Mouse (Mus musculus) lung, postnatal 0 days (tissue): ENCODE measurements around the gene Zdhhc25. TPM values are rescaled to one million over a fixed set of nuclear protein-coding genes. Genes with fewer than 3 reads are reported as not detected.

Experiments used
- ATAC-seq: fragments of 200-750 bp; cut with Nextera tagmentation; 2 replicates; pipeline ENCODE4 v1.8.0; 2017; ENCODE audit warnings: moderate library complexity
- DNase-seq: peaks from one replicate; pipeline ENCODE4 v3.0.0-alpha.2; 2016; ENCODE audit warnings: low spot score
- H3K27ac ChIP-seq: fragments of 300-500 bp; sonication (generic); 2 replicates; pipeline ENCODE4 v1.5.1; 2014; ENCODE audit warnings: antibody characterized with exemption, mild to moderate bottlenecking, low read length, mixed read lengths
- H3K27me3 ChIP-seq: fragments of 300-500 bp; sonication (generic); replicated peaks from 2 replicates; pipeline ENCODE4 v1.6.1; 2014; ENCODE audit warnings: low read length, mixed read lengths; ENCODE audit not compliant: insufficient read depth
- H3K36me3 ChIP-seq: fragments of 300-500 bp; sonication (generic); 2 replicates; pipeline ENCODE4 v1.6.1; 2014; ENCODE audit warnings: low read length, mixed read lengths; ENCODE audit not compliant: insufficient read depth
- H3K4me1 ChIP-seq: fragments of 300-500 bp; sonication (generic); 2 replicates; pipeline ENCODE4 v1.6.1; 2014; ENCODE audit warnings: antibody characterized with exemption, low read depth, low read length, mixed read lengths; ENCODE audit not compliant: insufficient read depth
- H3K4me2 ChIP-seq: fragments of 300-500 bp; sonication (generic); replicated peaks from 2 replicates; pipeline ENCODE4 v1.6.1; 2014; ENCODE audit warnings: low read depth, mild to moderate bottlenecking, low read length, moderate library complexity, mixed read lengths
- H3K4me3 ChIP-seq: fragments of 300-500 bp; sonication (generic); 2 replicates; pipeline ENCODE4 v1.5.1; 2014; ENCODE audit warnings: low read depth, low read length
- H3K9ac ChIP-seq: fragments of 300-500 bp; sonication (generic); replicated peaks from 2 replicates; pipeline ENCODE4 v1.6.1; 2014; ENCODE audit warnings: low read depth, mild to moderate bottlenecking
- H3K9me3 ChIP-seq: fragments of 300-500 bp; sonication (generic); 2 replicates; pipeline ENCODE4 v1.6.1; 2016; ENCODE audit warnings: low read length, mixed read lengths
- CTCF ChIP-seq: IDR thresholded peaks from 2 replicates; pipeline ENCODE4 v1.5.1; 2016; ENCODE audit warnings: antibody characterized with exemption, mild to moderate bottlenecking
- EP300 ChIP-seq: IDR thresholded peaks from 2 replicates; pipeline ENCODE4 v1.6.1; 2016; ENCODE audit warnings: antibody characterized with exemption, mild to moderate bottlenecking, control low read depth
- WGBS: fragments of 180-500 bp; shearing (Covaris S2); extraction: QIAGEN DNeasy Blood & Tissue Kit; methylation state at CpG from one replicate; pipeline ENCODE4 v1.1.7; 2014; 5-methylcytosine and 5-hydroxymethylcytosine counted together
- polyA plus RNA-seq: library from polyadenylated mRNA; unstranded; fragments of >200 nt; fragmentation: Nextera tagmentation; extraction: Ambion mirVana; gene quantifications from 2 replicates; pipeline ENCODE4 v1.2.1, GENCODE M21; 2015

The Zdhhc25 gene
- polyA plus RNA-seq, 1 experiment from 2014 or later, result not detected

DNA sequence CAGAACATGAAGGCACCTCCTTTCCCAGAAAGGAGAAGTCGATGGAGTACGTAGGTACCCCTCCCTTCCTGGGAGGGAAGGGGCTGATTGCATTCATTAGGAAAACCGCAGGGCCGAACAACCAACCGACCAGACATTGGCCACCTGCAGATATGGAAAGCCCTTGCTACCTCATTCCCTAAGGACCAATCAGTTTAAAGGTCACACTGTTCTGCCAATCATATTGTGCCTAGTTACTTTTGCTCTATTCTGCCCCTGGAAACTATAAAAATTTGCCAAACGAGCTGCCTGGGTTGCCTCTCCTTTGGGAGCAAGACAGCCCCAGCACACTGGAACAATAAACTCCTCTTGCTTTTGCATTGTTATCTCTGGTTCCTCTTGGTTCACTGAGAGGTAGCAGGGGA, 24.8 kb downstream of the Zdhhc25 start:
- H3K27ac ChIP-seq, result no peak overlapping the region
- no peak overlapping the region for H3K4me3 ChIP-seq
- TF ChIP-seq CTCF, result no peak
- no peak for TF ChIP-seq EP300
- H3K4me1 ChIP-seq, result no peaks in the 10 kb centered on the region
- H3K27me3 ChIP-seq, result no peaks in the 10 kb centered on the region
- H3K36me3 ChIP-seq, result no peaks in the 10 kb centered on the region
- DNase-seq (no peak), ATAC-seq (no peak)
- 79% methylated on average over 6 of the region's 6 CpGs for WGBS
- H3K9ac ChIP-seq, result no peak overlapping the region
- H3K9me3 ChIP-seq, result no peaks in the 10 kb centered on the region
- H3K4me2 ChIP-seq, result no peak overlapping the region

DNA sequence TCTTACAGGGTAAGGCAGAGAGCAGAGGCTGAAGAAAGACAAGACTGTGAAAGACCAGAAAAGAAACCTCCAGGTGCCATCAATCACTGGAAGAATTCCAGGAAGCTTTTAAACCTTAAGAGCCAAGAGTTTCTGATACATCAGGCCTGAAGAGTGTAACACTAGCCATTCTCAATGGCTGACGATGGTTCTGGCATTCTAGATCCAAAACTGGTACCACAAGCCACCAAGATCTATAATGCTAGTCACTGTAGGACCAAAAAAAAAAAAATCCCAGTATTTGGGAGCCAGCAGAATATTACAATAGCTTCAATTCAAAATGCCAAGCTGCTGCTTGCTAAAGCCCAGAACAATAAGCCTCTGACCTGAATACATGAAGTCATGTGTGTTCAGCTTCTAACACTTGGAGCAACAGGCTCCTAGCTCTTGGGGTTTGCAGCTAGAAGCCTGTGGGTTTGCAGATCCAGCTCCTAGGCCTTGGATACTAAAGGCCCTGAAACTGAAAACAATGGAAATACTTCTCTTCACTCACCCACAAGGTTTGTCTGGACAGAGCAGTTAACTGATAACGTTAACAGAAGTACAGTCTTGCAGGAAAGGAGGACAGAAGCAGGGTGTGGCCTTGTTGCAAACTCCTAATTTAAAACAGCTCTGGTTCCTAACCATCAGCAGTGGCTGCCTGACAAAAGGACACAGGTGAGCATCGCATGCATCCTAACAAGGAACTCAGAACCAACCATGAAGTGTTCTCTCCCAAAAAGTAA, 25.4 kb downstream of the Zdhhc25 start:
- H3K36me3 ChIP-seq, result no peaks in the 10 kb centered on the region
- H3K9ac ChIP-seq, result no peak overlapping the region
- H3K27me3 ChIP-seq, result no peaks in the 10 kb centered on the region
- no peak for DNase-seq
- WGBS, result 65% methylated on average over 3 of the region's 3 CpGs
- H3K9me3 ChIP-seq, result no peaks in the 10 kb centered on the region
- no peak for ATAC-seq
- no peak overlapping the region for H3K27ac ChIP-seq
- H3K4me1 ChIP-seq, result no peaks in the 10 kb centered on the region
- TF ChIP-seq EP300, result no peak
- no peak for TF ChIP-seq CTCF
- no peak overlapping the region for H3K4me3 ChIP-seq
- no peak overlapping the region for H3K4me2 ChIP-seq

- no peak for TF ChIP-seq EP300
- no peak for TF ChIP-seq CTCF
- Histone ChIP-seq H3K27me3 (no peaks in the 10 kb centered on the region), H3K9me3 (no peaks in the 10 kb centered on the region), H3K9ac (no peak overlapping the region), H3K4me3 (no peak overlapping the region), H3K4me1 (no peaks in the 10 kb centered on the region), H3K27ac (no peak overlapping the region), H3K36me3 (no peaks in the 10 kb centered on the region), H3K4me2 (no peak overlapping the region)
- DNase-seq (no peak), ATAC-seq (no peak)
- 76% methylated on average over 5 of the region's 5 CpGs for WGBS
These were observed 26.9 kb downstream of the Zdhhc25 start for GRCm38 (mm10) chr15:88626886-88627488.

DNA sequence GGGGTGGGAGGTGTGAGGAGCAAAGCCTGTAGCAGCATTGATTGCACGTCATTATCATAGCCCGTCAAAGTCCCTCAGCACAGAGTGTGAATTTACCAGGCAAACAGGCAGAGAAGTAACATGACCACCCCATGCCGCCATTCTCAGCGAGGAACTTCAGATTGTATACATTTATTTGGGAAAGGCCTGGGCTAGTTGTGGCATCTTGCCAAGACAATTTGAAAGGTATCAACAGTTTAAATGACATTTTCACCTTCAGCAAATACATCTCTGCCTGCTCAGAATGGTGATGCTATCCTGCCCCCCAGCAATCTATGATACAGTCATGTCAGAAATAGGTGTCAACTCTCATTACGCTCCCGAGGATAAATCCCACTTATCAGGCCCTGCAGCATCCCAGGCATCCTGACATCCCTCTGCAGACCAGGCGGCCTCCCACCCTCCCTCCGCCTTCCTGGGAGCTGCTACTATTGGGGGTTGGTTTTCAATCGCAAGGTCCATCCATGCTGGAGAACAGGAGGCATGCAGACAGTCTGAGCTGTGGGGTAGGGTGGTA, 28.8 kb downstream of the Zdhhc25 start:
- Histone ChIP-seq H3K27me3 (no peaks in the 10 kb centered on the region), H3K27ac (no peak overlapping the region), H3K4me3 (no peak overlapping the region), H3K9ac (no peak overlapping the region), H3K9me3 (no peaks in the 10 kb centered on the region), H3K36me3 (no peaks in the 10 kb centered on the region), H3K4me2 (no peak overlapping the region), H3K4me1 (no peaks in the 10 kb centered on the region)
- 56% methylated on average over 9 of the region's 9 CpGs for WGBS
- DNase-seq (no peak), ATAC-seq (no peak)
- TF ChIP-seq CTCF, result no peak

DNA sequence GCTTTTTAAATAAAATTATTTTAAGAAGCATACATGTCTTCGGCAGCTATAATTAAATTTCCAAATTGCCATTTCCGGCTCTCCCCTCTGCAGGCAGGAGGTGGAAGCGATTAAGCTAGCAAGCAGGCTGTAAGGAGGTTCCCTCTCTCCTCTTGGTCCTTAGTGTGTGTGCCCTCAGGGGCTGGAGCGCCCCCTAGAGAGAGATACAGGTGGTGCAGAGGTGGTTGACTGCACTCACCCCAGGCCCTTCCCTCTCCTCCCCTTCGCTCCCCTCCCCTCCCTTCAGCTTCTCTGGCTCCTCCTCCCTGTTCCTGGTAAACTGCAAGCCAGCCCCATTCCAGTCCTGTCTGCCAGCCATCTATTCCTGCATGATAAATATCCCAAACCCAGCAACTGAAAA, 35.1 kb downstream of the Zdhhc25 start:
- DNase-seq (no peak), ATAC-seq (no peak)
- no peaks in the 10 kb centered on the region for H3K4me1 ChIP-seq
- no peak overlapping the region for H3K4me3 ChIP-seq
- WGBS, result 66% methylated on average over 5 of the region's 5 CpGs
- no peak for TF ChIP-seq CTCF
- no peak for TF ChIP-seq EP300
- no peaks in the 10 kb centered on the region for H3K36me3 ChIP-seq
- H3K9ac ChIP-seq, result no peak overlapping the region
- no peak overlapping the region for H3K27ac ChIP-seq
- no peak overlapping the region for H3K4me2 ChIP-seq
- no peaks in the 10 kb centered on the region for H3K9me3 ChIP-seq
- no peaks in the 10 kb centered on the region for H3K27me3 ChIP-seq

GRCm38 (mm10) chr15:88651019-88651418, 50.9 kb downstream of the Zdhhc25 start:
- peak; percentile 37 for DNase-seq
- H3K4me1 ChIP-seq, result no peaks in the 10 kb centered on the region
- H3K4me3 ChIP-seq, result no peak overlapping the region
- TF ChIP-seq CTCF (peak; percentile 83), EP300 (no peak)
- H3K27ac ChIP-seq, result no peak overlapping the region
- H3K36me3 ChIP-seq, result no peaks in the 10 kb centered on the region
- no peaks in the 10 kb centered on the region for H3K9me3 ChIP-seq
- WGBS, result 24% methylated on average over 13 of the region's 13 CpGs
- no peaks in the 10 kb centered on the region for H3K27me3 ChIP-seq
- no peak overlapping the region for H3K9ac ChIP-seq
- H3K4me2 ChIP-seq, result no peak overlapping the region
- no peak for ATAC-seq

Other genes starting within 250 kb of the Zdhhc25 start
- 17.1 and 18.1 TPM in 2 replicates for gene Brd1, start 133.9 kb downstream of the Zdhhc25 start, polyA plus RNA-seq
- 4.7 and 4.8 TPM in 2 replicates for gene Zbed4, start 151.4 kb downstream of the Zdhhc25 start, polyA plus RNA-seq
- gene Alg12, start 219.0 kb downstream of the Zdhhc25 start, polyA plus RNA-seq, result 7.2 and 7.9 TPM in 2 replicates
- gene Creld2, start 219.3 kb downstream of the Zdhhc25 start, polyA plus RNA-seq, result 62.6 and 76.5 TPM in 2 replicates